Mouse (Mus musculus) thymus, adult 2 months (tissue): ENCODE results near the gene B4galt1. TPM values are rescaled to one million over a fixed set of nuclear protein-coding genes. Genes with fewer than 3 reads are reported as not detected.

Source experiments
- DNase-seq: peaks from one replicate; pipeline ENCODE4 v3.0.0; 2021
- H3K27ac ChIP-seq: fragments of 200-500 bp; 2 replicates; pipeline ENCODE4 v1.5.1; 2012; ENCODE audit warnings: low read length, control low read depth; ENCODE audit not compliant: control insufficient read depth, insufficient read depth
- H3K27me3 ChIP-seq: fragments of 200-500 bp; 2 replicates; pipeline ENCODE4 v1.6.1; 2012; ENCODE audit warnings: mild to moderate bottlenecking, low read length, moderate library complexity, mixed read lengths; ENCODE audit not compliant: control insufficient read depth, insufficient read depth
- H3K36me3 ChIP-seq: fragments of 200-500 bp; 2 replicates; pipeline ENCODE4 v1.6.1; 2012; ENCODE audit warnings: mild to moderate bottlenecking, low read length, moderate library complexity; ENCODE audit not compliant: control insufficient read depth, insufficient read depth
- H3K4me1 ChIP-seq: fragments of 200-500 bp; replicated peaks from 2 replicates; pipeline ENCODE4 v1.6.1; 2012; ENCODE audit warnings: low read length; ENCODE audit not compliant: control insufficient read depth, insufficient read depth
- H3K4me3 ChIP-seq: fragments of 200-500 bp; 2 replicates; pipeline ENCODE4 v1.5.1; 2012; ENCODE audit warnings: mild to moderate bottlenecking, low read length, control low read depth, moderate library complexity; ENCODE audit not compliant: control insufficient read depth, insufficient read depth
- CTCF ChIP-seq: fragments of 200-500 bp; IDR thresholded peaks from 2 replicates; pipeline ENCODE4 v1.5.1; 2012; ENCODE audit warnings: mild to moderate bottlenecking, control low read depth, low read length, moderate library complexity, borderline replicate concordance; ENCODE audit not compliant: control insufficient read depth, poor library complexity, insufficient read depth; ENCODE audit errors: extremely low read depth
- POLR2A ChIP-seq: fragments of 200-500 bp; IDR thresholded peaks from 2 replicates; pipeline ENCODE4 v1.6.1; 2012; ENCODE audit warnings: mild to moderate bottlenecking, low read length, control low read depth, moderate library complexity; ENCODE audit not compliant: control insufficient read depth, poor library complexity, insufficient read depth; ENCODE audit errors: extremely low read depth
- WGBS: fragments of 180-500 bp; shearing (Covaris S2); methylation state at CpG from one replicate; pipeline ENCODE4 v1.1.7; 2018; 5-methylcytosine and 5-hydroxymethylcytosine counted together
- polyA plus RNA-seq: library from polyadenylated mRNA; depleted of rRNA; stranded (reverse); fragments of >200 nt; gene quantifications from 2 replicates; pipeline ENCODE4 v1.2.3, GENCODE M21; 2012

The B4galt1 gene
- polyA plus RNA-seq, 1 experiment: 34.1 TPM

GRCm38 (mm10) chr4:40851031-40851762 is 2.6 kb downstream of the B4galt1 start:
- 35% methylated on average over 6 of the region's 6 CpGs for WGBS
- no peak for DNase-seq
- peaks cover 34% of the 10 kb centered on the region for H3K4me1 ChIP-seq
- no peak overlapping the region for H3K27ac ChIP-seq
- H3K27me3 ChIP-seq: no peaks in the 10 kb centered on the region
- TF ChIP-seq POLR2A (no peak), CTCF (no peak)
- no peak overlapping the region for H3K4me3 ChIP-seq
- H3K36me3 ChIP-seq: no peaks in the 10 kb centered on the region

DNA sequence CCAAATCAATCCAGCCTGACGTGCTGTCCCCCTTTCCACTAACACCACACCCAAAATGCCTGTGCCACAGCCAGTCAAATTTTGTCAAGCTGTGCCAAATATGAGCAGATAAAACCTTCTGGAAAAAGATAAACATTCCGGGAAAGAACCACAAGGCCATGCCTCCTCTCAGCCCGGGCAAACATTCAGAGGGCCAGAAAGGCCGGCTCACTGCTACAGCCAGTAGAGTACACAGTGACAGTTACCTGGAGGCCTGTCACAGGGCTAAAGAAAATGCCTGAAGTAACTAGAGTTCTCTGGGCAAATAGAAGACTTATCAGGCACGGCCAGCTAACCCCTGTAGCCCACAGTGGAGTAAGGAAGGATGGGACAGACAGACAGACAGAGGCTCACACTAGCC is 3.2 kb downstream of the B4galt1 start:
- Histone ChIP-seq H3K4me3 (no peak overlapping the region), H3K27ac (no peak overlapping the region), H3K36me3 (no peaks in the 10 kb centered on the region), H3K4me1 (peaks cover 36% of the 10 kb centered on the region), H3K27me3 (no peaks in the 10 kb centered on the region)
- TF ChIP-seq CTCF (no peak), POLR2A (no peak)
- no peak for DNase-seq
- WGBS: 76% methylated on average over 5 of the region's 5 CpGs

DNA sequence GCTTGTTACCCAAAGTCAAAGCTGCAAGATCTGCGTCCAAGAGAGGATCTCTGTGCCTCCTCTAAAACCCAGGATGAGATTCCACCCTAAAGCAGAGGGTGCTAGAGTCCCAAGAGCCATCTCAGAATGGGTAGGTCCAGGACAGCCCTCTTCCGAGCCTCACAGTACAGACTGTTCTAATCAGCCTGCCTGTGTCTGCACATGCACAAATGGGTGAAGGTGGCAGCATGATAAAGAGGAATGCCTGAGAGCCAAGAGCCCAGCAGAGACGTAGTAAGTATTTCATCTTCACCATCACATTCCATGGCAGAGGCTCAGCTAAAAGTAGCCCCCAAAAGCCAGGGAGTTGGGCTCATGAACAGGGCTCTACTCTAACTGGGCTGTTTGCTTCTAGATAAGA is 4.3 kb downstream of the B4galt1 start:
- Histone ChIP-seq H3K4me1 (peaks cover 42% of the 10 kb centered on the region), H3K36me3 (no peaks in the 10 kb centered on the region), H3K27ac (no peak overlapping the region), H3K4me3 (no peak overlapping the region), H3K27me3 (no peaks in the 10 kb centered on the region)
- TF ChIP-seq CTCF (no peak), POLR2A (no peak)
- WGBS: 94% methylated on average over 3 of the region's 3 CpGs
- no peak for DNase-seq

GRCm38 (mm10) chr4:40848246-40848645 is 5.6 kb downstream of the B4galt1 start:
- Histone ChIP-seq H3K27me3 (no peaks in the 10 kb centered on the region), H3K4me3 (no peak overlapping the region), H3K27ac (no peak overlapping the region), H3K36me3 (no peaks in the 10 kb centered on the region), H3K4me1 (peaks cover 48% of the 10 kb centered on the region)
- 98% methylated on average over 8 of the region's 8 CpGs for WGBS
- TF ChIP-seq POLR2A: no peak
- TF ChIP-seq CTCF: no peak
- DNase-seq: no peak

GRCm38 (mm10) chr4:40847160-40847559 is 6.6 kb downstream of the B4galt1 start:
- Histone ChIP-seq H3K27ac (no peak overlapping the region), H3K4me3 (no peak overlapping the region), H3K36me3 (no peaks in the 10 kb centered on the region), H3K4me1 (peaks cover 49% of the 10 kb centered on the region), H3K27me3 (no peaks in the 10 kb centered on the region)
- DNase-seq: no peak
- 91% methylated on average over 4 of the region's 4 CpGs for WGBS
- TF ChIP-seq POLR2A (no peak), CTCF (no peak)

DNA sequence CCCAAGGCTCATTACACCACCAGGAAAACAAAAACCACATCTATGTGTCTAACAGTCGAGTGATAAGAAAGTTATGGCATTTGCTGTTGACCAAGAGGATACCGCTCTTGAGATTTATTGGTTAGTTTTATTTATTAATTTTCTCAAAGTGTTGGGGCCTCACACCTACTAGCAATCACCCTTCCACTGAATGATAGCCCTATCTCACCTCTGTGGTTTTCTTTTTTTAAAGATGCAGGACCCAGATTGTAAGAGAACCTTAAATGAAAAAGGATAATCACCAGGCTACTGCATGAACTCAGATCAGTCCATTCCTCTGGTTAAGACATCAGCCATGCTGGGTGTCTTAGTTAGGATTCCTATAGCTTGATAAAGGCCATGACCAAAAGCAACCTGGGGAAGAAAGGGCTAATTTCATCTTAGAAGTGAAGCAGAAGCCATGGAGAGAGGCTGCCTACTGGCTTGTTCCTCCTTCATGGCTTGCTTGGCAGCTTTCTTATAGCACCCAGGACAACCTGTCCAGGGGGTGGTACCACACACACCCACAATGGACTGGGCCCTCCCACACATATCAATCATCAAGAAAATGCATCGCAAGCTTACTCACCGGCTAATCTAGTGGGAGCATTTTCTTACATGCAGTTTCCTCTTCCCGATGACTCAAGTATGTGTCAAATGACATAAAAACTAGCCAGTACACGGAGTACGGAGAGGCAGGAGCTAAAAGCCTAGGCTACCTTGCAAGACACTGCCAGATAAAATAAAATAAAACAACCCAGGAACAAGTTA is 7.5 kb downstream of the B4galt1 start:
- H3K27ac ChIP-seq: no peak overlapping the region
- TF ChIP-seq CTCF (no peak), POLR2A (no peak)
- WGBS: 65% methylated on average over 7 of the region's 7 CpGs
- no peak overlapping the region for H3K4me3 ChIP-seq
- peaks cover 48% of the 10 kb centered on the region for H3K4me1 ChIP-seq
- DNase-seq: no peak
- no peaks in the 10 kb centered on the region for H3K27me3 ChIP-seq
- no peaks in the 10 kb centered on the region for H3K36me3 ChIP-seq
